Mouse (Mus musculus) neural tube, embryonic 11.5 days (tissue): Measurements from ENCODE around the gene Pigv. TPM values are rescaled to one million over a fixed set of nuclear protein-coding genes. Genes with fewer than 3 reads are reported as not detected.

Experiments
- ATAC-seq: fragments of 200-750 bp; cut with Nextera tagmentation; 2 replicates; pipeline ENCODE4 v1.8.0; 2017; ENCODE audit warnings: moderate number of reproducible peaks, mild to moderate bottlenecking, moderate TSS enrichment, moderate library complexity; ENCODE audit not compliant: insufficient read depth, low FRiP score, low TSS enrichment
- DNase-seq: peaks from one replicate; pipeline ENCODE4 v3.0.0-alpha.2; 2015; ENCODE audit warnings: low spot score
- H3K27ac ChIP-seq: fragments of 300-500 bp; sonication (generic); 2 replicates; pipeline ENCODE4 v1.5.1; 2014; ENCODE audit warnings: low read depth, mild to moderate bottlenecking, low read length
- H3K27me3 ChIP-seq: fragments of 300-500 bp; sonication (generic); 2 replicates; pipeline ENCODE4 v1.6.1; 2014; ENCODE audit warnings: mild to moderate bottlenecking, low read length, mixed read lengths; ENCODE audit not compliant: control insufficient read depth, insufficient read depth
- H3K36me3 ChIP-seq: fragments of 300-500 bp; sonication (generic); 2 replicates; pipeline ENCODE4 v1.6.1; 2014; ENCODE audit warnings: mild to moderate bottlenecking, low read length, moderate library complexity, mixed read lengths; ENCODE audit not compliant: control insufficient read depth, insufficient read depth
- H3K4me1 ChIP-seq: fragments of 300-500 bp; sonication (generic); 2 replicates; pipeline ENCODE4 v1.6.1; 2014; ENCODE audit warnings: low read length, mixed read lengths; ENCODE audit not compliant: control insufficient read depth, insufficient read depth
- H3K4me2 ChIP-seq: fragments of 300-500 bp; sonication (generic); 2 replicates; pipeline ENCODE4 v1.6.1; 2014; ENCODE audit warnings: low read depth, mild to moderate bottlenecking, moderate library complexity
- H3K4me3 ChIP-seq: fragments of 300-500 bp; sonication (generic); 2 replicates; pipeline ENCODE4 v1.5.1; 2014; ENCODE audit warnings: low read depth, low read length
- H3K9ac ChIP-seq: fragments of 300-500 bp; sonication (generic); 2 replicates; pipeline ENCODE4 v1.6.1; 2014; ENCODE audit warnings: mild to moderate bottlenecking, low read length
- H3K9me3 ChIP-seq: fragments of 300-500 bp; sonication (generic); 2 replicates; pipeline ENCODE4 v1.6.1; 2016; ENCODE audit warnings: low read length; ENCODE audit not compliant: control insufficient read depth
- WGBS: fragments of 180-500 bp; shearing (Covaris S2); extraction: QIAGEN DNeasy Blood & Tissue Kit; methylation state at CpG from one replicate; pipeline ENCODE4 v1.1.7; 2014; 5-methylcytosine and 5-hydroxymethylcytosine counted together
- polyA plus RNA-seq: library from polyadenylated mRNA; unstranded; fragments of >200 nt; fragmentation: Nextera tagmentation; extraction: Ambion mirVana; gene quantifications from 2 replicates; pipeline ENCODE4 v1.2.1, GENCODE M21; 2014

The Pigv gene
- polyA plus RNA-seq, 1 experiment from 2014 or later, result 9.2 TPM

DNA sequence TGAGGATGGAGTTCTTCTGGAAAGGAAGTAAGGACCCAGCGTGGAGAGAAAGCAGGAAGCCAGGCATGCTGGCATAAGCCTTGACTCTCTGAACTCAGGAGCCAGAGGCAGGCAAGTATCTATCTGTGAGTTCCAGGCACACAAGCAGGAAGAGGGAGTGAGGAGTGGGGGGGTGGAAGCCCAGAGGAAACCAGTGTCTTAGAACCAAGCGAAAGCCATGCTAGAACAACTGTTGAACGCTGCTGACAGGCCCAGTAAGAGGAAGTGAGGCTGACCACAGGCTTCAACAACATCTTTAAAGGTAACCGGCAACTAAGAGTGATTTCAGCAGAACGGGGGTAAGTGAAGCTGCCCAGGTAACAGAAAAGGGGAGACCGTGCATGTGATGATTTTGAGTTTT, 6.2 kb downstream of the Pigv start:
- no peak overlapping the region for H3K4me2 ChIP-seq
- H3K27ac ChIP-seq, result no peak overlapping the region
- WGBS, result 88% methylated on average over 6 of the region's 6 CpGs
- H3K27me3 ChIP-seq, result no peaks in the 10 kb centered on the region
- no peak for ATAC-seq
- H3K9me3 ChIP-seq, result no peaks in the 10 kb centered on the region
- H3K36me3 ChIP-seq, result no peaks in the 10 kb centered on the region
- H3K4me3 ChIP-seq, result no peak overlapping the region
- H3K9ac ChIP-seq, result no peak overlapping the region
- no peaks in the 10 kb centered on the region for H3K4me1 ChIP-seq
- no peak for DNase-seq

GRCm38 (mm10) chr4:133665118-133665517, 7.3 kb downstream of the Pigv start:
- no peak for DNase-seq
- Histone ChIP-seq H3K9me3 (no peaks in the 10 kb centered on the region), H3K36me3 (no peaks in the 10 kb centered on the region), H3K4me1 (no peaks in the 10 kb centered on the region), H3K9ac (no peak overlapping the region), H3K27ac (no peak overlapping the region), H3K27me3 (no peaks in the 10 kb centered on the region), H3K4me2 (no peak overlapping the region), H3K4me3 (no peak overlapping the region)
- 69% methylated on average over 11 of the region's 11 CpGs for WGBS
- ATAC-seq, result no peak

DNA sequence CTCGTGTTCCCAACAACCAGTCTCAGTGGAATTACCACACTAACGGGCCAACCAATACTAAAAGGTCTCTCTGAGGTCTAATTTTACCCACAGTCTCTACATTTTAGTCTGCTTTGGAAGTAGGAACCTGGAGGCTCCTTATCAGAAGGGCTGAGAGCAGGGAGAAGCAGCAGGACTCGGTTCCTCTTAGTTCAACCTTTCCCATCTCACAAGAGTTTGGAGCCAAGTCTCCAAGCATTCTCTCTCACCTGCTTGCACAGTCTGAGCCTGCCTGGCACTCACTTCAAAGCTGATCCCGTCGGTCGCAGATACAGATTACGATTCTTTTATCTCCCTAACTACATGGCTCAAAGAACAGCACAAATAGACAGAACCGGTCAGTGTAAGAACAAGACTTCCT, 9.5 kb downstream of the Pigv start:
- H3K4me2 ChIP-seq, result no peak overlapping the region
- 90% methylated on average over 8 of the region's 8 CpGs for WGBS
- ATAC-seq (no peak), DNase-seq (no peak)
- H3K9ac ChIP-seq, result no peak overlapping the region
- H3K36me3 ChIP-seq, result no peaks in the 10 kb centered on the region
- H3K9me3 ChIP-seq, result no peaks in the 10 kb centered on the region
- no peaks in the 10 kb centered on the region for H3K27me3 ChIP-seq
- H3K27ac ChIP-seq, result no peak overlapping the region
- no peaks in the 10 kb centered on the region; the same call in 1 of the 2 replicates for H3K4me1 ChIP-seq
- H3K4me3 ChIP-seq, result no peak overlapping the region

GRCm38 (mm10) chr4:133662421-133662820, 10.0 kb downstream of the Pigv start:
- H3K4me2 ChIP-seq, result no peak overlapping the region
- no peak overlapping the region for H3K9ac ChIP-seq
- H3K4me1 ChIP-seq, result no peaks in the 10 kb centered on the region; the same call in 1 of the 2 replicates
- 91% methylated on average over 8 of the region's 8 CpGs for WGBS
- no peaks in the 10 kb centered on the region for H3K9me3 ChIP-seq
- H3K4me3 ChIP-seq, result no peak overlapping the region
- H3K27ac ChIP-seq, result no peak overlapping the region
- no peaks in the 10 kb centered on the region for H3K36me3 ChIP-seq
- no peak for DNase-seq
- H3K27me3 ChIP-seq, result no peaks in the 10 kb centered on the region
- no peak for ATAC-seq

DNA sequence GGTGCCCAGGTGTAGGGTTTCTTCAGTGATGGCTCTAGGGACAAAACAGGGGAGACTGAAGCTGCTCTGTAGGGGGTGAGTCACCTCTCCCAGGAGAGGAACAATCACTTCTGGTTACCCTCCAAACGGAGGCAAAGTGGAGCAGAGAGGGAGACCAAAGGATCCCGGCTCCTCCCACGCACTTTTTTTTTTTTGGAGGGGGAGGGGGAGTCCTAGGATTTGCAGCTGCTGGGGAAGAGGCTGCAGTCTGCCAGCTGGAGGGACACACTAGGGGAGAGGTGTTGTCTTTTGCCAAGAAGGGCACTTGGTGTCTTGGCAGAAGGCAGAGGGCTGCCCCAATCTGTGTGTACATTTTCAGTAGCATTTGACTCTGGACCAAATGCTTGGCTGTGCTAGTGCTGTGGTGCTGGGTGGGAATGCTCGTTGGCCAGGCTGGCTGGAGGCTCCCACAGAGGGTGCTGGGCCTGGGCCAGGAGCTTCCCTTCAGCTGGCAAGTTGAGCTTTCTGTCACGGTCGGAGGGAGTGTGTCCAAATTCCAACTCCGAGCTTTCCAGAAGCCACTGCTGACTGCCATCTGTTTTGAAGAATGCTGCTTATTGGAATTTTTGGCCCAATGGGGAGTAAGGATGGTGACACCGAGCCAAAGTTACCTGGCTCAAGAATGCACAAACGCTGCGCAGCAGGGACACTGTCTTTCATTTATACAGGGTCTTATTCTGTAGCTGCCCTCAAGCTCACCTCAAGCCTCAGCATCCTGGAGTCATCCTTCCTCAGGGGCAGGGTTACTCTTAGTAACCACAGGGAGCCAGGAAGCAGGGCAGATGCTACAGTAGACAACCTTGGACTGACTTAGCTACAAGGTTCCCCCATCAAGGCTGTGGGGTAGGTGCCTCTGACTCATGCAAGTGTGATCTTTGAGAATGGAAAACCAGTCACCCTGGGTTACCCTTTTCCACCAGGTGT, 12.0 kb downstream of the Pigv start:
- Histone ChIP-seq H3K27ac (peak overlapping the region; percentile 24; the same call in 1 of the 2 replicates), H3K4me2 (peak overlapping the region; percentile 10), H3K9me3 (no peaks in the 10 kb centered on the region), H3K4me3 (no peak overlapping the region), H3K4me1 (no peaks in the 10 kb centered on the region; the same call in 1 of the 2 replicates), H3K27me3 (no peaks in the 10 kb centered on the region), H3K9ac (peak overlapping the region; percentile 11; the same call in 1 of the 2 replicates), H3K36me3 (no peaks in the 10 kb centered on the region)
- 14% methylated on average over 10 of the region's 10 CpGs for WGBS
- DNase-seq, result no peak
- ATAC-seq, result no peak

GRCm38 (mm10) chr4:133659497-133660192, 12.8 kb downstream of the Pigv start:
- no peak overlapping the region for H3K9ac ChIP-seq
- H3K4me1 ChIP-seq, result no peaks in the 10 kb centered on the region; the same call in 1 of the 2 replicates
- peak overlapping the region; percentile 10 for H3K4me2 ChIP-seq
- H3K9me3 ChIP-seq, result no peaks in the 10 kb centered on the region
- WGBS, result 9% methylated on average over 15 of the region's 15 CpGs
- ATAC-seq (no peak), DNase-seq (no peak)
- no peaks in the 10 kb centered on the region for H3K27me3 ChIP-seq
- no peak overlapping the region for H3K4me3 ChIP-seq
- no peaks in the 10 kb centered on the region for H3K36me3 ChIP-seq
- peak overlapping the region; percentile 24; the same call in 1 of the 2 replicates for H3K27ac ChIP-seq

DNA sequence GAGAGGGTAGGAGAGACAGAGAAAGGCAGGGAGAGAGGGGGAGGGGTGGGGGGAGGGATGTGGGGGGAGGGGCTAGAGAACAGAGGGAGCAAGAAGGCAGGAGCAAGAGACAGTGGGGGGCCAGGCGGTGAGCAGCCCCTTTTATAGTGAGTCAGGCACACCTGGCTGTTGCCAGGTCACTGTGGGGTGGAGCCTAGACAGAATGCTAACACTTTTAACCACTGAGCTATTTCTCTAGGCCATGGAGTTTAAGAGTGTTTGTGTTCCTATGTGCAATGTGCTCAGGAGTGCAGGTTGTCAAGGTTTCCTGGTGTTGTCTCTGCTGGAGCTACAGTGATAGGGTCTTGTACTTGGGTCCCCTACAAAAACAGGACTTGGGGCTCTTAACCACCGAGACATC, 13.7 kb downstream of the Pigv start:
- no peaks in the 10 kb centered on the region for H3K36me3 ChIP-seq
- no peaks in the 10 kb centered on the region; the same call in 1 of the 2 replicates for H3K4me1 ChIP-seq
- no peak for ATAC-seq
- no peak overlapping the region for H3K4me3 ChIP-seq
- 35% methylated on average over 2 of the region's 2 CpGs for WGBS
- no peak for DNase-seq
- H3K9me3 ChIP-seq, result no peaks in the 10 kb centered on the region
- no peak overlapping the region for H3K27ac ChIP-seq
- H3K27me3 ChIP-seq, result no peaks in the 10 kb centered on the region
- no peak overlapping the region for H3K9ac ChIP-seq
- H3K4me2 ChIP-seq, result no peak overlapping the region

DNA sequence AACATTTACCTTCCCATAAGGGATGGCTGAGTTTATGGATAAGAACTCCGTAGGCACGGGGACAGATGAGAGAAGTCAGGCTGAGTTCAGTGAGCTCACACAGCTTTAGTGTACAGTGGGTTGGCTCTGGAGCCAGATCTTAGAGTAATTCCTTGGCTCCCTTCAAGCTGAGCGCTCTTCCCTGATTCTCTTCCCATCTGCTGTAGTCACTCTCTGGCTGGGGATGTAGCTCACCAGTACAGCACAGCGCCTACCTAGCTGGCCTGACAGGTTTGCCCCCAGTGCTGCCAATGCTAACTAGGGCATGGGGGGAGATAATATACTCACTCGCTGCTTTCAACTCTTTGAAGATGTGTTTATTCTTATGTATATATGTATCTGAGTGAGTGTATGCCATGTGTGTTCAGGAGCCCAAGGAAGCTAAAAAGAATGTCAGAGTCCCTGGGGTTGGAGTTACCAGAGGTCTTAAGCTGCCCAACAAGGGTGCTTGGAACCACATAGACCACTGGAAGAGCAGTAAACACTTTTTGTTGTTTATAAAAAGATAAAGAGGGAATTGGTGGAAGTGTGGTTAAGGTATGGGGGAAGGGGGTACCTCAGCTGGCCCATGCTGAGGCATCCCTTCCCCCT, 14.5 kb downstream of the Pigv start:
- DNase-seq, result no peak
- WGBS, result 51% methylated on average over 5 of the region's 5 CpGs
- no peak overlapping the region for H3K27ac ChIP-seq

More for the DNA sequence above, 14.5 kb downstream of the Pigv start:
- H3K27me3 ChIP-seq, result no peaks in the 10 kb centered on the region
- H3K9me3 ChIP-seq, result no peaks in the 10 kb centered on the region
- H3K4me2 ChIP-seq, result no peak overlapping the region
- no peaks in the 10 kb centered on the region; the same call in 1 of the 2 replicates for H3K4me1 ChIP-seq
- H3K4me3 ChIP-seq, result no peak overlapping the region
- no peak for ATAC-seq
- no peak overlapping the region for H3K9ac ChIP-seq
- H3K36me3 ChIP-seq, result no peaks in the 10 kb centered on the region
